Mouse (Mus musculus): ENCODE data around the gene Gm44790.

DNA sequence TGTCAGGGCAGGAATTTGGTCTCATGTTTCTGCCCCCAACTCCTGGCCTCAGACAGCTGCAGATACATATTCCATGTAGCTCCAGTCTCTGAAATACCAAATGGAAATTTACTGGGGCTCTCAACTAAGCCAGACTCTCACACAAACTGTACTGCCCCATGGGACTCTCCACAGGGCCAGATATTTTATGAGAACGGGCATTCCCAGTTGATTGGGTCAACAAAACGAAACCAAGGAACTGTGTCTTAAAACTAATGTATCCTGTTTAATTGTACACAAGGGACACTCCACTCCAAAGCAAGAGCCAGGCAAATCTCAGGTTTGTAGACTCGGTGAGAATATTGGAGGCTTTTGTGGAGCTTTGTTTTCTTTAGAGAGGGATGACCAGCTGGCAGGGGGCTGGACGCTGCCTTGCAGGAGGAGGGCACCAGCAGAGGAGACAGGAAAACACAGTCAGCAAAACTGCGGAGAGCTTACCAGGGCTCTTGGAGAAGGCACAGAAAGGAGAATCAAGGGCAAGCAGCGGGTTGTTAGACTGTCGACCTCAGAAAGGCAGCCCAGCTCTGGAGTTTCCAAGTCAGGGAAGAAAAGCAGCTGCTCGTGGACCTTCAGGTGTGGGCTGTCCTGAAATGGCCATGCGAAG lies 53.9 kb downstream of the Gm44790 start:
- TF ChIP-seq GATA1 (IDR thresholded peaks at IDR 0.05; ENCODE audit: borderline replicate concordance, low read length) (no peak), FLI1 (IDR thresholded peaks at IDR 0.05; ENCODE audit: low read length) (no peak)

Data from megakaryocyte, embryonic 14.5 days (primary cell).